Mouse (Mus musculus) limb, embryonic 14.5 days (tissue): ENCODE measurements at regions not wholly inside any gene's neighbourhood (a gene's known extent, or its start where the extent isn't known, plus 50 kb on each side); places are given as distances from the start of the nearest gene placed in this dataset.

Experiments used
- ATAC-seq: fragments of 200-750 bp; cut with Nextera tagmentation; 2 replicates; pipeline ENCODE4 v1.8.0; 2017; ENCODE audit warnings: low read depth, moderate number of reproducible peaks, moderate TSS enrichment; ENCODE audit not compliant: low FRiP score
- DNase-seq: peaks from one replicate; pipeline ENCODE4 v3.0.0-alpha.2; 2015; ENCODE audit warnings: low spot score
- H3K27ac ChIP-seq: fragments of 300-500 bp; sonication (generic); replicated peaks from 2 replicates; pipeline ENCODE4 v1.5.1; 2014; ENCODE audit warnings: low read depth, mild to moderate bottlenecking, low read length, moderate library complexity, mixed read lengths
- H3K27me3 ChIP-seq: fragments of 300-500 bp; sonication (generic); 2 replicates; pipeline ENCODE4 v1.6.1; 2014; ENCODE audit warnings: low read length, mixed read lengths; ENCODE audit not compliant: control insufficient read depth, insufficient read depth
- H3K36me3 ChIP-seq: fragments of 300-500 bp; sonication (generic); 2 replicates; pipeline ENCODE4 v1.6.1; 2014; ENCODE audit warnings: mild to moderate bottlenecking, low read length, moderate library complexity, mixed read lengths; ENCODE audit not compliant: control insufficient read depth, insufficient read depth
- H3K4me1 ChIP-seq: fragments of 300-500 bp; sonication (generic); 2 replicates; pipeline ENCODE4 v1.6.1; 2014; ENCODE audit warnings: antibody characterized with exemption, low read length, mixed read lengths; ENCODE audit not compliant: control insufficient read depth, insufficient read depth
- H3K4me2 ChIP-seq: fragments of 300-500 bp; sonication (generic); replicated peaks from 2 replicates; pipeline ENCODE4 v1.6.1; 2014; ENCODE audit warnings: low read depth, mild to moderate bottlenecking, low read length, moderate library complexity; ENCODE audit not compliant: severe bottlenecking
- H3K4me3 ChIP-seq: fragments of 300-500 bp; sonication (generic); replicated peaks from 2 replicates; pipeline ENCODE4 v1.5.1; 2014; ENCODE audit warnings: low read length
- H3K9ac ChIP-seq: fragments of 300-500 bp; sonication (generic); 2 replicates; pipeline ENCODE4 v1.6.1; 2014; ENCODE audit warnings: mild to moderate bottlenecking, low read depth, low read length, moderate library complexity; ENCODE audit not compliant: severe bottlenecking
- H3K9me3 ChIP-seq: fragments of 300-500 bp; sonication (generic); 2 replicates; pipeline ENCODE4 v1.6.1; 2016; ENCODE audit warnings: low read length; ENCODE audit not compliant: control insufficient read depth
- POLR2A ChIP-seq: fragments of 200-500 bp; IDR thresholded peaks from 2 replicates; pipeline ENCODE4 v1.8.0; 2012; ENCODE audit warnings: inconsistent platforms, mild to moderate bottlenecking, moderate library complexity, borderline replicate concordance; ENCODE audit not compliant: insufficient read depth, insufficient read length; ENCODE audit errors: extremely low read depth
- WGBS: fragments of 180-500 bp; shearing (Covaris S2); extraction: QIAGEN DNeasy Blood & Tissue Kit; methylation state at CpG from one replicate; pipeline ENCODE4 v1.1.7; 2014; 5-methylcytosine and 5-hydroxymethylcytosine counted together

GRCm38 (mm10) chr5:78284456-78285199 lies 876.8 kb upstream of the Igfbp7 start:
- ATAC-seq (no peak), DNase-seq (peak; percentile 12)
- no peak overlapping the region for H3K9ac ChIP-seq
- no peaks in the 10 kb centered on the region for H3K36me3 ChIP-seq
- WGBS: 22% methylated on average over 6 of the region's 6 CpGs
- H3K27me3 ChIP-seq: no peaks in the 10 kb centered on the region
- H3K9me3 ChIP-seq: no peaks in the 10 kb centered on the region
- H3K4me2 ChIP-seq: no peak overlapping the region
- TF ChIP-seq POLR2A: no peak
- no peak overlapping the region for H3K4me3 ChIP-seq
- 0 out of 2 replicates have a peak, but pooled peaks cover 4% of the 10 kb centered on the region for H3K4me1 ChIP-seq
- H3K27ac ChIP-seq: no peak overlapping the region; the same call in 1 of the 2 replicates

DNA sequence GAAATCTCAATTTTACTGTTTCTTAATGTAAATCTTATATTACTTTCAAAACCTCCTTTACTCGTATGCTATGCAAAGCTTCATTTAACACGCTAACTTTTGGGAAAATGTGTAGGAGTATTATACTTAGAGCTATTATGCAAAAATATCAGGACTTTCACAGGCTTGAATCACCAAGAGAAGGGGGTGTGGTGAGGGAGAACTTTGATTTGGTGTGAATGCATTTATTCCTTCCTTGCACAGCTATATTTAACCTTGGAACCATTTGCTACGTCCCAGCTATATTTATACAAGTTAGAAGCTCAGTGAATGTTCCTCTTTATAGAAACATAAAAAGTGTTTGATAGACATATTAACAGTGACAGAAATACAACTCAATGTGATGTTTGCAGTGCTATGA lies 843.6 kb upstream of the Igfbp7 start:
- TF ChIP-seq POLR2A: no peak
- Histone ChIP-seq H3K4me1 (no peaks in the 10 kb centered on the region), H3K9ac (no peak overlapping the region), H3K9me3 (no peaks in the 10 kb centered on the region), H3K4me2 (no peak overlapping the region), H3K36me3 (no peaks in the 10 kb centered on the region), H3K27me3 (no peaks in the 10 kb centered on the region), H3K27ac (no peak overlapping the region), H3K4me3 (no peak overlapping the region)
- no peak for ATAC-seq
- no peak for DNase-seq
- WGBS: 72% methylated on average over 3 of the region's 3 CpGs

GRCm38 (mm10) chr5:78213696-78214095 lies 805.9 kb upstream of the Igfbp7 start:
- Histone ChIP-seq H3K27ac (no peak overlapping the region), H3K9me3 (no peaks in the 10 kb centered on the region), H3K27me3 (no peaks in the 10 kb centered on the region), H3K4me2 (no peak overlapping the region), H3K4me1 (no peaks in the 10 kb centered on the region), H3K36me3 (no peaks in the 10 kb centered on the region), H3K4me3 (no peak overlapping the region), H3K9ac (no peak overlapping the region)
- TF ChIP-seq POLR2A: no peak
- 40% methylated on average over 1 of the region's 1 CpGs for WGBS
- ATAC-seq: no peak
- no peak for DNase-seq
